Mouse (Mus musculus) ES-CJ7 (cell line): ENCODE measurements around the gene Gtf2h4.

Experiments used
- DNase-seq: peaks from one replicate; pipeline ENCODE4 v3.0.0; 2011; ENCODE audit warnings: low read depth, low spot score

The Gtf2h4 gene

DNA sequence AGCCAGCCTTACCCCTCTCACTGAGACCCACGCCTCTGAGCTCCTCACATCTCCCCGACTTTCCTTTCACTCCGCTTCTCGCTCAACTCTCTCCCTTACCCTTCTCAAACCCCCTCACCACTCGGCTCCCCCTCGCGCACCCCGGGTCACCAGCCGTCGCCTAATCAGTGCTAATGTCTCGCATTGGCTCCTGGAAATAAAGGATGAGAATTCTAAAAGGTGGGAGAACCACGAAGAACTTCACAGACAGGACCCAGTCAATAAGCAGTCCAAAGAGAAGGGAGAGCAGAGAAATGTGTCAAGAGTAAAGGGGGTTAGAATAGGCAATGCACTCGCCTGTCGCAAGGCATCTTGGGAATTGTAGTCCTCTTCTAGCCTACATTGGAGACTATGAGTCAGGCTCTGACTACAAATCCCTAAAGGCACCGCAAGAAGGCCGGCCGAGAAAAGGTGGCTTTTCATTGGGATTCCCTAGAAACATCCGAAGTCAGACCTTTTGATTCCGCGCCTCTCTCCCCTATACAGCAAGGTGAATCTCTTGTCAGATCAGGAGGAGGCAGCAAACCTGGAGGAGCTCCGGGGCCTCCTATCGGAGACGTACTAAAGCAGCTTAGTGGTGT lies at the start of gene Gtf2h4:
TSS of gene Gtf2h4 (minus strand) at position 324 of the 620 bp plus-strand sequence.
- DNase-seq, result peak; percentile 97

DNA sequence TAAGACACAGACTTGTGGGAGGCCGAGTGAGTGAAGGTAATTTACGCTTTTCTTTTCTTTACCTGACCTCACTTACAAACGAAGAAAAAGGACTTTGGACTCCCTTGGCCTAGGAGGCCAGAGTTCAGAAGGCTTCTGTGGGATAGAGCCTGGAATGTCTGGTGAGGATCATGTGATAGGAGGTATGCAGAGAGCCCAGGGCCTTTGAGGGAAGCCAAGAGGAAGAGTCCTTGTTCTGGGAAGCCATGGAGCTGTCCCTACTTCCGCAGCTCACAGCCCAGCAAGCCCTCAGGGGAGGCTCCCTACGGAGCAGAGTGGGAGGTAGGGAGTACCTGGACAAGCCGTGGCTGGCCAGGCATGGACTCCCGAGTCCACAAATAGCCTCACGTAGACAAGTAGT lies 48.1 kb upstream of the Gtf2h4 start:
- no peak for DNase-seq

DNA sequence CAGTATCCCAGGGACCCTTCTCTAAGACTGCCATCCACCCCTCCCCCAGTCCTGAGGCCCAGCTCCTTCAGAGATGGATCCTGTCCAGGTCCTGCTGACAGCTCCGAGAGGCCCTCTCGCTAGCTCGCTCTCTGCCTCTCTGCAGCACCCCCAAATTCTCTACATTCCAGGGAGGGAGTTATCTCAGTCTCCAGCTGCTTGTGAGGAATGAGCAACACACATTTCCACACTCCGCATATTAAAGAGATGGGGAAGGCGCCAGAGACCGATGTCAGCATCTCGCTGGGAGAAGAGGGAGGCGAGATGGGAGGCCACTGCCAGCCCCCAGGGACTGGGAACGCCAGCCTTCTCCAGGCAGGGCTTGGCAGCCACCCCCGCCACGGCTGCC lies 46.8 kb upstream of the Gtf2h4 start:
- DNase-seq, result no peak

DNA sequence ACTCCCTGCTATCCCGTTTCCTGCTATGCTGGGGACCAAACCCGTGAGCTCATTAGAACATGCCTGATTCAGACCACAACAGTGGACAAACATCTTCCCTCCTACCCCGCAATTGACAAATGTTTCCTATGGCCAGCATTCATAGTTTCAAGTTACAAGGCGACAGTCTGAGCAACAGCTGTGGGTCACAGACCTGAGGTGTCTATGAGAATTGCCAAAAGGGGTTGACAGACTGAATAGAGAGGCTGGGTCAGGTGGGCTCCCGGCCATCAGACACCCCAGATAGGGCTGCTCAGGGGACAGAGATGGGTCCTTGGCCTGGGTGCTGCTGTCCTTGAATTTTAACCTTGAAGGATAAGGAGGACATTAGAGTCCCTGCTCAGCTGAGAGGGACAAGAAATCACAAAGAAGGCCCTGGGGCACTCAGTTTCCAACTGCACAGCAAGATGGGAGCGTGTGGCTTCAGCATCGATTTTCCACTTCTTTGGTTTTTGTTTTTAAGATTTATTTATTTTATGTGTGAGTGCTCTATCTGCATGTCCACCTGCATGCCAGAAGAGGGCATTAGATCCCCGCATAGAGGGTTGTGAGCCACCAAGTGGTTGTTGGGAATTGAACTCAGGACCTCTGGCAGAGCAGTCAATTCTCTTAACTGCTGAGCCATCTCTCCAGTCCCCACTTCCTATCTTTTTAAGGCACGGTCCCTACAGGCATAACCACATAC lies 46.2 kb upstream of the Gtf2h4 start:
- DNase-seq, result no peak

DNA sequence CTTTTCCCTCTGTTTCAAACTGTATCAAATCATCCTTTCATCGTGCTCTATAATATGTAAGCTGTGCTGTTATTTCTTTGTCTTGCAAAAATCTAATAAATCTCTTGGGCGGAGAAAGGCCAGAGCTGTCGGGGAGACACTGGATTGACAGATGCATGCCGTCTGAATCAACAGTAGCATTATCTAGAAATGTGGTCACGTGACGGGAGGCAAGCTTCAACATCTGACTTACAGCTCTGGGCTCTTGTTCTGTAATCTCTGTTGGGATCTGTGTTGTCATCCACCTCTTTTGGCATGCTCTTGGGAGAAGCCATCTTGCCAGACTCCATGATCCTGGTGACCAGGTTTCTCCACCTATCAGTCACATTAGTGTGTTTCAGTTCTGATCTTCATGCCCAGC lies 43.5 kb upstream of the Gtf2h4 start:
- DNase-seq, result no peak

DNA sequence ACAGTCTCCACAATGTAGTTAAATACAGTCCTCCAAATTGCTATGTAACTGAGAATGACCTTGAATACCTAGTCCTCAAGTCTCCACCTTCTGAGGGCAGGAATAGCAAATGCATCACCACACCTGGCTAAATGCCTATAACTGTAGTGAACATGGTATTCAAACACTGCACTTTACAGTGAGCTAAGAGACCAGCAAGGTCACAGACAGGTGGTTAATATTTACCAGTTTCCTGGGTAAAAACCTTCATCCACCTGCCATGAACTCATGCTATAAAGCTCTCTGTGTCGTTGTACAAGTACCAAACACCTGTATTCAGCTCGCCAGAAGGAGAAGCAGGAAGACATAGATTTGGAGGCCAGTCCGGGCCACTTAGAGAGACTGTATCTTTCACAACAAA lies 42.6 kb upstream of the Gtf2h4 start:
- DNase-seq, result no peak

DNA sequence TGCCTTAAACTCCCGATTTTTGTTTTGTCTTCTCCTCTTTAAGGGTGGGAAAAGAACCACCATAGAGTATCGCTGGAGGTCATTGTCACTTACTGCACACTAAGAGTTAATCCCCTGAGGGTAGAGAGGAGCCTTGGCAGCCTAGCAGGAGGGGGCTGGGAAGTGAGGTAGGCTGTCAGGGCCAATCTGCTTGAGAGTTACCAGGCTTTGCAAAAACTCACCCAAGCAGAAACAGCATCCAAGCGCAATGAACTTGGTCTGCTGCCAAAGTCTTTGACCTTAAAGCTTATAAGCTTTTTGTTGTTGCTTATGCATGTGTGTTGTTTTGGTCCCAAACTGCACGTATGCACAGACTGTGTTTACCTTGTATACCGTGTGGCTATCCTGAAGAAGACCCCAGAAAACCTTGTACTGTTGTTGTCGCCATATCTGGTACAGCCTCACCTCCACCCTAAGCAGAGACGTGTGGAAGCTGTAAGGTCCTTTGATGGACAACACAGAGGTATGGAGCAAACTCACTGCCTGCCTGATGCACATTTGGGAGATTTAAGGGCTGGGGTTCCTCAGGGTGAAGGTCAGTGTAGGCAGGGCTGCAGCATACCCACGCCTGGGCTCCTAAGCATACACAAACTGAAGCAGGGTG lies 37.3 kb upstream of the Gtf2h4 start:
- no peak for DNase-seq

DNA sequence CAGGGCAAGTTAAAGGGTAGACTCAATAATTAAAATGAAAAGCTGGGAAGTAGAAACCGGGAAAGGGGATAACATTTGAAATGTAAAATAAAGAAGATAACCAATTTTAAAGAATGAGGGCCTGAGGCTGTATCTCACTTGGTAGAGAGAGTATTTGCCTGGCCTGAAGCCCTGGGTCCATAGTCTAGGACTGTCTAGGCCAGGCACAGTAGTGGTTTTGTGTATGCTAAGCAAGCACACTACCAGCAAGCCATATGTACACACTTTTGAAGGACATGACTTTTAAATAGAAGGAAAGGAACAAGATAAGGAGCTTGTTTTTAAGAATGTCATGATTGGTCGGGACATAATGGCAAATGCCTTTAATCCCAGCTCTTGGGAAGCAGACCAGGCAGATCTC lies 35.1 kb upstream of the Gtf2h4 start:
- no peak for DNase-seq

DNA sequence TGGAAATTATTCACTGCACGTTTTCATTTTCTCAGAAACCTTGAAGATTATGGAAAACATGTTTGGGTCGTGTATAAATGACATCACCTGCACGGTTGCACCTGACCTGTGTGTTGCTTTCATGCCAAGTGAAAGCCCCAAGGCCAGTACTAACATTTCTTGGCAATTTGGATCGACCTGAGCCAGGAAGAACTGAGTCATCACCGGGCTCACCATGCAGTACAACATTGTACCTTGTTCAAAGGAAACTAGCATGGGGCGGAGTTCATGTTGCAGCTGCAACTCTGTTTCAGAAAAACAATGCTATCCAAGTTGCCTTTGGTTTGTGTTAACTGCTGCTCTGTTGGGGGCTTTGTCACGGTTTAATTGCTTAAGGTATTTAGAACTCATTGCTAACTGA lies 34.4 kb upstream of the Gtf2h4 start:
- DNase-seq, result no peak

DNA sequence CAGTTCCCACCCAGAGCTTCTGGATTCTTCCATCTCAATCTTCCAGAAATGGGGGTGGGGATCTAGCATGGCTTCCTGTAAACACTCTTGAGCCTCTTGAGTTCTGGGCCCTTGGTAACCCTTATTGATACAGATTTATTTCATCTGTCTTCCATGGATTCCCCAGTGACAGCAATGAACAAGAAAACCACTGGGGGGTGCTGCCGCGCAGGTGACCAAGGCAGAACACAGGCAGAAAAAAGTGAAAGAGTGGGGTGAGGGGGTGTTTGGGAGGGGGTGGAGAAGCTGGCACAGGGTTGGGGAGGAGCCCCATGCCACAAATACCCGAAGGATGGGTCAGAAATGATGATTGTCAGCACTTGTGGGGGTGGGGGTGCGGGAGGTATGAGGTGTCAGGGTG lies 32.3 kb upstream of the Gtf2h4 start:
- no peak for DNase-seq

DNA sequence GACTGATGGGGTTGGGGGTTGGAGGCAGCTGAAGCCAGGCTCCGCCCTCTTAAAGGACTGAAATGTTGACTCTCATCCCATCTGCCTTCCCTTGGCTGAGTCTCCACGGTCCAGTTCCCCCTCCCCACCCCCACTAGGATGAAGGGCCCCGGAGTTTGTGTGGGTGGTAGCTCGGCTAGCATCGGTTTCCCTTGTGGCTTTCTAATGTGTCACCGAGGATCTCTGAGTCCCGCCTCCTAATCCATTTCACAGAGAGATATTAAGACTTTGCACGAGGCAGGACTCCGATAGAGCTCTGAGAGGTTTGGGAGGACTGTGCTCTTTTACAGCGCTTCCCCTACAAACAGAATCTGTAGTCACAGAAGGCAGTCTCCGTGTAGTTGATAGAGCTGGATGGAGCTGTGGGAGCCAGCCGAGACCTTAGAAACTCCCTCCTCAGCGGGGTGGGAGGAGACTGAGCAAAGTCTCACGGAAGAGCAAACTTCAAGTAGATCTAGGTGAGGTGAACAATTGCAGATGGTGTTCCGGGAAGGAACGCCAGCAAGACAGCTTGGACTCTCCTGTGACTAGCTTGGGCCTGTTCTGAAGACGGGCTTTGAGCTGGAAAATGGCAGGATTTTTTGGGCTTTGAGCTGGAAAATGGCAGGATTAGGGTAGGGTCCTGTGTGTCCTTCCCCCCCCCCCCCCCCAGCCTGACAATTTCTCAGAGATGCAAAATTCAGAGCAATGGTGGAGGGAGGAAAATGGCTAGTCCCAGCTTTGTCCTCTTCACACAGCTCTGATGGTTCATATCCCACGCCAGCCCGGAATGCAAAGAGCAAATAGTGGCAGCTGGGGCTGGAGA lies 31.3 kb upstream of the Gtf2h4 start, which contains the start of gene Ddr1:
TSS of gene Ddr1 (minus strand) at position 1 of the 844 bp plus-strand sequence.
- peak; percentile 59 for DNase-seq

DNA sequence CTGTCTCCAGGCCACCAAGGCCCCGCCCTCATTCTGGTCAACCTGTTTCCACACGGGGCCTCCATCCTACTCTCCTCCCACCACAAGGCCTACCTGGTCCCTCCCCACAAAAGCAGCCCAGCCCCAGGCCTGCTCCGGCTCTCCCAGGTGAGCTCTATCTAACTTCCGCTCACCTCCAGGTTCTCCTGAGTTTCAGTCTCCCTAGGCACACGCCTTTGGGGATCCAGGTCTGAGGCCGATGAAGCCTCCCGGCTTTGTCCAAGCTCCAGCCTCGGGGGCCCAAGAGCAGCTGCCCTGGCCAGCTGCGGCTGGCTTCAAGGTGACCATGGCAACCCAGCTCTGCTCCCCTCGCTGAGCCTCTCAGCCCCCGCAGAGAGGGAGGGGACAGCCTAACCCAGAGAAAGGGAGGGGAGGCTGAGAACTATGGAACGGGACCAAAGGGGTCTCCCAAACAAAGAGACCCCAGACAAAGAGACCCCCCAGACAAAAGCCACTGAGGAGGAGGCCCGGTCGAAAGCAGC lies 30.3 kb upstream of the Gtf2h4 start:
- no peak for DNase-seq

DNA sequence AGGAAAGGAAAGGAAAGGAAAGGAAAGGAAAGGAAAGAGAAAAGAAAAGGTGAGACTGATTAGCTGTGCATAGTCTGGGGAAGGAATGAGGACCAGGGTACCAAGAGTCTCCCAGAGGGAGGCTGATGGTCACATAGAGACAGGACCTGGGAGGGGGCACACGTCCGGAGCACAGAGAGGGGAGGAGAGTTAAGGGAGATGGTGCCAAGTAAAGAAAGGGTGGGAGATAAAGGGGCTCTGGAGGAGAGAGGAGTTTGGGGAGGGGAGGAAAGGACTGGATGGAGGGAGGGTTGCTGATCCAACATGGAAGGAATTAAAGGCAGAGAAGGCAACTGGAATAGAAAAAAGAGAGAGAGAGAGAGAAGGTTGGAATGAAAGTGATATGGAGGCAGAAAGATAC lies 29.5 kb upstream of the Gtf2h4 start:
- no peak for DNase-seq

DNA sequence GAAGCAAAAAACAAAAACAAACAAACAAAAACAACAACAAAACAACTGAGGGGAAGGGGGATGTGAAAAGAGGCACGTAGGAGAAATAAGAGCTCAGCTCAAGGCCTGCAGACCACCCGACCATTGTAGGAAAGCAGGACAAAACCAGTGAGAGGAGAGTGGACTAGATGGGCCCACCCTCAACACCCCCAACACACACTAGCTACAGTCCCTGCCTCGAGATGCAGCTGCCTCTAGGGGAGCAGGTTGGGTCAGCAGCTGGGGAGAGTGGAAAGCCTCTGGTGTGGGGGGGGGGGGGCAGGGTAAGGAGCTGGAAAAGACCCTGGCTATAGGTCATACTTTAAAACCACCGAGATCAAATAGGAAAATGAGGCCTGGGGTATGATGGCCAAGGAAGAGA lies 29.1 kb upstream of the Gtf2h4 start:
- DNase-seq, result no peak

DNA sequence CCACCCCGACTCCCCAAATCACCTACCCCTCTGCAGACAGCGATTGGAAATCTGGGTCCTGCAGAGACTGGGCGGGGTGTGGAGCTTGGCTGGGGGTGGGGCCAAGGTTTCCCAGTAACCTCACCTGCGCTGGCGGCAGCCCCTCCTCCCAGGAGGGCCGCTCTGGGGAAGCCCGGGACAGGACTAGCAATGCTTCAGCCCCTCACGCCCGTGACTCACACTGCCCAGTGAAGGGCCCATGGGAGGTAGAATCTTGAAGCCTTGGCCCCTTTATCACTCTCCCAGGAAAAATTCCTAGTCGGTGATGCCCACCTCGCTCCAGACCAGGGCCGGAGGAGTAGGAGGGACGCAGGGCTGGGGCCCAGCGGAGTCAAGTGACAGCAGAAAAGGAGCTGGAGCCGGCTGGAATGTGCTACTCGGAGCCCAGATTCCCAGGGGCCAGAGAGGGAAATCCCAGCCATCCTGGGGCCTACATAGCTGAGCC lies 28.5 kb upstream of the Gtf2h4 start:
- DNase-seq, result no peak

DNA sequence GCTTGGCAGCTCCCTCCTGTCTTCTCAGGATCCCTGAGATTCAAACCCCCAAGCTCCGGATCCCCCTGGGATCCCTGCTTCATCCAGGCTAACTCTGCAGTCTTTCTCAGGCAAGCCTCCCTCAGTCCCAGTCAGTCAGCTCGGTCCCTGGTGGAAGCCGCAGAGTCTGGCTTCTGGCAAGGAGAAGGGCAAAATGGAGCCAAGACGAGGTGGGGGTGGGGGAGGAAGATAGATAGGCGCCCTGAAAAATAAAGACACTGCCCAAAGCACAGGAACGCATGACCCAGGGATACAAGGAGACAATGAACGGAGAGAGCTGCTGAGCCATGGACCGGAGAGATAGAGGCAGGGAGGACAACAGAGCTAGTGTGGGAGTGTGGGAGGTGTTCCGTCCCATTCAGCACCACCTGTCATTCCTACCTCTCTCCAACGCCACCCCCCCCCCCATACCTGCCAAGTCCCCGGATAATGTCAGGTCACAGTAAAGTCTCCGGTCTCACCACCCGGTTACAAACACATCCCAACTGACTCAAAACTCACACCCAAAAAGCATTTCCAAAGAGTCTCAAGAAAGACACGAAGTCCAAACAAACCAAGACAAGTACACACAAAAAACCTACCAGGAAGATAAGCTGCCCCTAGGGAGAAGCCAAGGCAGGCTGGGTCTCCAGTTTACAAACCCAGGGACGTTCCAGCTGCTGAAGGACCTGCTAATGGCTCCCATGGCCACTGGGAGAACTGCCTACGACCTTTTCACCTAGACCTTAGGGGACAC lies 27.9 kb upstream of the Gtf2h4 start:
- no peak for DNase-seq

DNA sequence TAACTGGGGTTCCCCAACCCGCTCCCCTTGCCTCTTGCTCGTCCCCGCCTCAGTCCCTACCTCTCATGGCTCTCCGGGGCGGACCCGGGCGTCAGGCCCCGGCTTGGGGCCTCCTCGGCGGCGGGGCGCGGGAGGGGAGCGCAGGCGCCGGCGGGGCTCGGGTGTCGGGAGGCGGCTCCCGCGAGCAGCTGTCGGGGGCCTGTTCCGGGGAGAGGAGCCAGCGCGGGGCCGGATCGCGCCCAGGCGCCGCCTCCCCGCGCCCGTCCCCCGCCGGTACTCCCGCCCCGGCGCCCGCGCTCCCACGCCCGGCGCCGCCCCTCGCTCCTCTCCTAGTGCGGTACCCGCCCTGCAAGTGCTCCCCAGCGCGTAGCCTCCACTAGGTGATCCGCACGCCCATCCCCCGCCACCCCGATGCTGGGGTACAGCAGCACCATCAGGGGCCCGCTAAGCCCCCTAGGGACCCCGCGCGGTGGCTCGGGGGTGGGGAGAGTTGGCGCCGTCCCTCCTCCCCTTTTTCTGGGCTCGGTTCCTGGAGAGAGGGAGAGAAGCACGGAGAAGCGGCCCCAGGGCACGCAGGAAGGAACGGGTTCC lies 26.9 kb upstream of the Gtf2h4 start:
- DNase-seq, result no peak

DNA sequence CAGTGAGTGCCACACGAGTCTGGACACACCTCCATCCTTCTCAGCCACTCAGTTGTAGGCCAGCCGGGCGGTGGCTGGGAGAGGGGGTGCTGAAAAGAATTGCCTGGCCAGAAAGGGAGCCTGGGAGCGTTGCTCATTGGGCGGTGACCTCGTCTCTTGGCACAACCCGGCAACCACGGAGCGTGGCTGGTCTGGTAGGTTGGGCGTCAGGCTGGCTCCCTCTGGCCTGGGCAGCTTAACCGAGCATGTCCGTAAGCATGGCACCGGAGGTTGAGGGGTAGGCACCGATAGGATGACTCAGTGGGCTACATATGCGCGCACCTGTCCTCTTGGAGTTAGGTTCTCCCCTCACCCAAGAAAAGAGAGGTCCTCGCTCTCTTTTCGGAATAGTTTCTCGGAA lies 26.4 kb upstream of the Gtf2h4 start:
- DNase-seq, result peak; percentile 41

DNA sequence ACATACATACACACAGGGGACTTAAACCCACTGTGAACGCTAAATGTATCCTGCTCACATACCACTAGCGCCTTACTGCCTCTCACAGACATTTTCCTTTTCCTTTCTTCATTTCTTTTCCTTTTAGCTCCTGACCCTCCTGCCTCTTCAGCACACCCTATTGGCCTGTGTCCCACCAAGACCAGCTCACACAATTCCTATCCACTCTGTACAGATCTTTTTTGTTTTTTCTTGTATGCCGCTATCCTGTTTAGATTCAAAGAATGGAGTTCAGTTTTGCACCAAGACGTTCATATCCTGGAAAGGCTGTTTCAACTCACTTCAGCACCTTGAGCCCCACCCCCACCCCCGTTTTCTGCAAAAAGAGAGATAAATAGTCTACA lies 25.0 kb upstream of the Gtf2h4 start:
- DNase-seq, result no peak

DNA sequence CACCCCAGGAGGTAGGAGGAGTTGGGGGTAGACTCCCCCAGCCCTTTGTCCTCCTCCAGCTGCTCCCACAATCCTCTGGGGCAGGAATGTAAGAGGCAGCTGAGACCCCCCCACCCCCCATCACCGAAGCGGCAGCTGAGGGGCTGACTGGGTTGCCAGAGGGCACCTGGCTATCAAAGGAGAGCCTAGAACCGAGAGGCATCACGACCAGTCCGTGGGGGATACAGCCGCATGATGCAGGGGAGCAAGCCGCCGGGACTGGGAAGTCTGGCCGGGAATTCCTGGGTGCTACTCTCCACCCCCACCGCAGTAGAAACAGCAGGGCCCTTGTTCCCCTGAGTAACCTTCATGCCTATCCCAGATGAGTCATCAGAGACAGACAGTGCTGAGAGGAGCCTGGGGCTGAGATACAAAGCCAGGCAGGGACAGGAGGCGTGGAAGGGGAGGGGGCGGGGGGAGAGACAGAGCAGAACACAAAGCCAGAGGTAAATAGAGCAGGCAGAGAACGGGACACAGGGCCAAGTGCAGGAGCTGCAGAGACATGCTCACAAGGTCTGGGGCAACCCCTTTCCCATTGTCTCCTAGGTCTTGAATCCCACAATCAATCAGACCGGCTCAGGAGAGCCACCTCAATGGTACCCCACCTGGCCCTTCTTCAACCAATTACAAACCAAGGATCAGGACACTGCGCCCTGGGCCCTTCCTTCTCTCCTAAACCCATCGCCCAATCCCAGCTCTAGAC lies 24.4 kb upstream of the Gtf2h4 start:
- DNase-seq, result peak; percentile 85
